Mouse (Mus musculus) heart, embryonic 14.5 days (tissue): ENCODE data around the gene Angptl3. TPM values are rescaled to one million over a fixed set of nuclear protein-coding genes. Genes with fewer than 3 reads are reported as not detected.

Experiments used
- ATAC-seq: fragments of 200-750 bp; cut with Nextera tagmentation; 2 replicates; pipeline ENCODE4 v1.8.0; 2017; ENCODE audit warnings: low read depth, moderate TSS enrichment; ENCODE audit not compliant: insufficient number of reproducible peaks, insufficient read depth, low FRiP score
- H3K27ac ChIP-seq, 2 experiments: fragments of 200-500 bp in 1 of 2; fragments of 300-500 bp in 1 of 2; sonication (generic) in 1 of 2; replicated peaks in 1 of 2; 2 replicates each; pipeline ENCODE4 v1.5.1; 2012 to 2014; ENCODE audit warnings: low read depth in 2 of 2, low read length in 2 of 2, control low read depth in 1 of 2, mild to moderate bottlenecking in 1 of 2, mixed read lengths in 1 of 2; ENCODE audit not compliant: control insufficient read depth in 1 of 2, insufficient read depth in 1 of 2
- H3K27me3 ChIP-seq: fragments of 300-500 bp; sonication (generic); 2 replicates; pipeline ENCODE4 v1.6.1; 2014; ENCODE audit warnings: mild to moderate bottlenecking, low read length, control low read depth; ENCODE audit not compliant: control insufficient read depth, insufficient read depth
- H3K36me3 ChIP-seq: fragments of 300-500 bp; sonication (generic); 2 replicates; pipeline ENCODE4 v1.6.1; 2014; ENCODE audit warnings: mild to moderate bottlenecking, control low read depth, low read length, mixed read lengths; ENCODE audit not compliant: control insufficient read depth, insufficient read depth
- H3K4me1 ChIP-seq, 2 experiments: fragments of 200-500 bp in 1 of 2; fragments of 300-500 bp in 1 of 2; sonication (generic) in 1 of 2; 2 replicates each; pipeline ENCODE4 v1.6.1; 2012 to 2014; ENCODE audit warnings: low read length in 2 of 2, control low read depth in 1 of 2, mixed read lengths in 1 of 2; ENCODE audit not compliant: control insufficient read depth in 2 of 2, insufficient read depth in 2 of 2
- H3K4me2 ChIP-seq: fragments of 300-500 bp; sonication (generic); 2 replicates; pipeline ENCODE4 v1.6.1; 2014; ENCODE audit warnings: mild to moderate bottlenecking, low read length
- H3K4me3 ChIP-seq, 2 experiments: fragments of 200-500 bp in 1 of 2; fragments of 300-500 bp in 1 of 2; sonication (generic) in 1 of 2; 2 replicates each; pipeline ENCODE4 v1.5.1; 2012 to 2014; ENCODE audit warnings: low read length in 2 of 2, mild to moderate bottlenecking in 2 of 2, control low read depth in 1 of 2, low read depth in 1 of 2, moderate library complexity in 1 of 2; ENCODE audit not compliant: control insufficient read depth in 1 of 2, insufficient read depth in 1 of 2
- H3K9ac ChIP-seq: fragments of 300-500 bp; sonication (generic); 2 replicates; pipeline ENCODE4 v1.6.1; 2014; ENCODE audit warnings: mild to moderate bottlenecking, low read length
- H3K9me3 ChIP-seq: fragments of 300-500 bp; sonication (generic); 2 replicates; pipeline ENCODE4 v1.6.1; 2016; ENCODE audit warnings: low read length, control low read depth; ENCODE audit not compliant: control insufficient read depth
- WGBS: fragments of 180-500 bp; shearing (Covaris S2); extraction: QIAGEN DNeasy Blood & Tissue Kit; methylation state at CpG from one replicate; pipeline ENCODE4 v1.1.7; 2014; 5-methylcytosine and 5-hydroxymethylcytosine counted together
- polyA plus RNA-seq: library from polyadenylated mRNA; unstranded; fragments of >200 nt; fragmentation: Nextera tagmentation; extraction: Ambion mirVana; gene quantifications from 2 replicates; pipeline ENCODE4 v1.2.1, GENCODE M21; 2014

Angptl3 gene
- polyA plus RNA-seq, 1 experiment from 2014 or later = 0.63 TPM

DNA sequence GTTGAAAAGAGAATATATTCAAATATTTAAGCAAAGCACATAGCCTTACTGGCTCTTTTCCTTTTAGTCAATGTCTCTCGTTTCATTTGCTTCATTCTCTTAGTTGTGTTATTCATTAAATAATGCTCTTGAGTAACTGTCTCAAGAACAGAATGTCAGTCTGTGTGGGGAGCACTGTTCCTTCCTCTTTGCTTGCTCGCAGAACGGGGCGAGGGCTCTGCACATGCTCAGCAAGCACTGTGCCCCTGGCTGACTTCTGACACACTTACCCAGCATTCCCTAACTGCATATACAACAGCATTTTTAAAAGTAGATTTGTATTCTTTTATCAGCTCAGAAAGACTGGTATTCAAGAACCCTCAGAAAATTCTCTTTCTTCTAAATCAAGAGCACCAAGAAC lies 2.2 kb downstream of the Angptl3 start:
- H3K27ac ChIP-seq = no peak overlapping the region
- H3K9me3 ChIP-seq = no peaks in the 10 kb centered on the region
- H3K9ac ChIP-seq = no peak overlapping the region
- no peaks in the 10 kb centered on the region for H3K4me1 ChIP-seq
- H3K4me2 ChIP-seq = no peak overlapping the region
- no peak for ATAC-seq
- no peak overlapping the region for H3K4me3 ChIP-seq
- no peaks in the 10 kb centered on the region for H3K36me3 ChIP-seq
- no peaks in the 10 kb centered on the region for H3K27me3 ChIP-seq
- WGBS = 65% methylated on average over 4 of the region's 4 CpGs

DNA sequence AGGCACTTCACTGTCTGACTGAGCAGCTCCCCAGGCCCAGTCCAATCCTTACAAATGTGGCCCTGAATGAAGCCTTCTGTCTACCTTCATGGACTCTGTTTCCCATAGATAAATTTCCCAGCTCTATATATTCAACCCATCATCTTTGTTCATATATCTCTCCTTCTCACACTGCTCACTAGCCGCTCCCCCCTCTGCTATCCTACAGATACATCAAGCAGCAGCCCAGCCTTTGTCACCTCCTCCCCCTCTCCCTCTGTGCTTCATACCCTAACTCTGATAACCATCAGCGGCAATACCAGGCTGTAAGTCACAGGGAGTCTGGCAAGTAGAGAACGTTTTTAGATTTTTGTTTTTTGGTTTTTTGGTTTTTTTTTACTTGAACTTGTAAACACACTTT lies 14.1 kb downstream of the Angptl3 start:
- Histone ChIP-seq H3K4me1 (peaks cover 3 to 4% of the 10 kb centered on the region in 2 experiments; a peak in 1 of 4 replicates), H3K4me2 (no peak overlapping the region), H3K36me3 (peaks cover 22% of the 10 kb centered on the region), H3K9me3 (no peaks in the 10 kb centered on the region), H3K9ac (no peak overlapping the region; the same call in 1 of the 2 replicates), H3K27me3 (no peaks in the 10 kb centered on the region), H3K27ac (no peak overlapping the region), H3K4me3 (no peak overlapping the region)
- no peak for ATAC-seq
- WGBS = 41% methylated on average over 3 of the region's 3 CpGs

DNA sequence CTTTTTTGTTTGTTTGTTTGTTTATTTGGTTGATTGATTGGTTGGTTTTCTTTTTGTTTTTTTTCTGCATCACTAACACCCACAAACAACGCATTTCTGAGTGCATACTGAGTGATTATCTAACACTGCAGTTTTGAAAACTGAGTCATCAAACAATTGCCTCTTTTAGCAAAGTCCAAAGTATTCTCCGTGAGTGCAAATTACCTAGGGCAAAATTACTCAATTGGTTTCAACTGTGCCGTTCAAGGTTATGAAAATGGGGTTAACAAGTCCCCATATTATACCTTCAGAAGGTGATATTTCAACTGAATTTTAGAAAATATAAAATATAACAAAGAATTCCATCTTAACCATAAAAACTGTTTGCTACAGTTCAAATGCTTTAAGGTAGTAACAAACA lies 15.7 kb downstream of the Angptl3 start:
- H3K4me3 ChIP-seq = no peak overlapping the region

DNA sequence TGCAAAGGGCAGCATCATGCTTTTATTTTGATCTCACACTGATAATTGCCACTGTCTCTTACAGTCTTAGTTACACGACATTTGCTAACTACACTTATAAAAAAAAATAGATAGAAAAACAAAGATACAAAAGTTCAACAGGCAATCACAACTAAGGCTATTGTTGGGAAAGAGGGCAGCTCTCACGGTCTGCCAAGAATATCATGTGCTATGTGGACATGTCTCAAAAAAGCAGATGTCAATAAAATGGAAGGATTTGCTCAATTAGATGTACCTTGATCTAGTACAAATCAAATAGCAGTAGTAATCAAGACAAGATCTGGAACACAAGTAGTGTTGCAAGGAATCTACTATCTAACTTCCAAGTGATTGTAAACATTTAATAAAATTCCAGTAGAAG lies 17.8 kb downstream of the Angptl3 start:
- no peak for ATAC-seq
- Histone ChIP-seq H3K9me3 (no peaks in the 10 kb centered on the region), H3K4me2 (no peak overlapping the region), H3K4me1 (peaks cover 3 to 4% of the 10 kb centered on the region in 2 experiments; a peak in 1 of 4 replicates), H3K27ac (no peak overlapping the region), H3K4me3 (no peak overlapping the region), H3K36me3 (peaks cover 32% of the 10 kb centered on the region), H3K9ac (no peak overlapping the region), H3K27me3 (no peaks in the 10 kb centered on the region)
- 70% methylated on average over 2 of the region's 2 CpGs for WGBS

More for the DNA sequence above, 15.7 kb downstream of the Angptl3 start:
- H3K4me1 ChIP-seq = peaks cover 3 to 4% of the 10 kb centered on the region in 2 experiments; a peak in 1 of 4 replicates
- ATAC-seq = no peak
- peaks cover 32% of the 10 kb centered on the region for H3K36me3 ChIP-seq
- H3K27ac ChIP-seq = no peak overlapping the region
- no peaks in the 10 kb centered on the region for H3K9me3 ChIP-seq
- H3K9ac ChIP-seq = no peak overlapping the region
- WGBS = 76% methylated on average over 3 of the region's 3 CpGs
- no peaks in the 10 kb centered on the region for H3K27me3 ChIP-seq
- no peak overlapping the region for H3K4me2 ChIP-seq

DNA sequence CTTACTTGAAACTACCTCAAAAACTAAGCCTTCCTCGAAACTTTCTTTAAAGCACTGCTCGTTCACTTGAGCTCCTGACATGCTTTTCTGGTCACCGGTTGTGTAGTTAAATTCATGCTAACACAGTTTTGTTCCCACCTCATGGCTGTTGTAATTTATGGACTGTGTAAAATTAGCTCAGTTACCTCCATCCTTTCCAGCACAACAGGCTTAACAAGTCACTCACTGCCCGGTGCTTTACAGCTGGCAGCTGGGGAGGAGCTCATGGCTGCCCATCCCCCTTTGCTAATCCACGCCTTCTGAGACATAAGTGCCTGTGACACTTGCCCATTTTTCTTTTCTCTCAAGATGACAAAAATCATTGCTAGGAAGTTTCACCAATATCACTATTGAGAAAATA lies 33.8 kb downstream of the Angptl3 start:
- no peak for ATAC-seq
- no peak overlapping the region for H3K4me3 ChIP-seq
- H3K4me1 ChIP-seq = no peaks in the 10 kb centered on the region
- no peak overlapping the region for H3K27ac ChIP-seq
- H3K9ac ChIP-seq = no peak overlapping the region
- H3K9me3 ChIP-seq = no peaks in the 10 kb centered on the region
- 62% methylated on average over 5 of the region's 5 CpGs for WGBS
- no peak overlapping the region for H3K4me2 ChIP-seq
- H3K27me3 ChIP-seq = no peaks in the 10 kb centered on the region
- H3K36me3 ChIP-seq = peaks cover 45% of the 10 kb centered on the region

DNA sequence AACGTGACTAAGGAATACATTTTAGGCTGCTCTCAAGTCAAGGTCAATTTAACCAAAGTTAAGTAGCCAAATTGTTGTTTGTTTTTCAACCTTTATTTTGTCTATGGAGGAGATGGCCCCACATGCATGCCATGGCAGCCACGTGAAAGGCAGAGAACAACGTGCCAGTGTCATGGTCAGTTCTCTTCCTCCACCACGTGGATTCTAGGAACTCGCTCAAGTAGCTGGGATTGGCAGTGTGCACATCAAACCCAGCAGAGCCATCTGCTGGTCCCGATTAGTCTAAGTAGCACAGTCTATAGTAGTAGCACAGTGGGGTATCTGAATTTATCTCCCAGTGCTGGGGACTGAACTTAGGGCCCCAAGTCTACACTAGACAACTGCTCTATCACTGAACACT lies 38.1 kb downstream of the Angptl3 start:
- Histone ChIP-seq H3K4me2 (no peak overlapping the region), H3K9me3 (no peaks in the 10 kb centered on the region), H3K27ac (no peak overlapping the region), H3K9ac (no peak overlapping the region), H3K27me3 (no peaks in the 10 kb centered on the region), H3K4me1 (no peaks in the 10 kb centered on the region), H3K36me3 (peaks cover 53% of the 10 kb centered on the region), H3K4me3 (no peak overlapping the region)
- 81% methylated on average over 6 of the region's 6 CpGs for WGBS
- no peak for ATAC-seq

DNA sequence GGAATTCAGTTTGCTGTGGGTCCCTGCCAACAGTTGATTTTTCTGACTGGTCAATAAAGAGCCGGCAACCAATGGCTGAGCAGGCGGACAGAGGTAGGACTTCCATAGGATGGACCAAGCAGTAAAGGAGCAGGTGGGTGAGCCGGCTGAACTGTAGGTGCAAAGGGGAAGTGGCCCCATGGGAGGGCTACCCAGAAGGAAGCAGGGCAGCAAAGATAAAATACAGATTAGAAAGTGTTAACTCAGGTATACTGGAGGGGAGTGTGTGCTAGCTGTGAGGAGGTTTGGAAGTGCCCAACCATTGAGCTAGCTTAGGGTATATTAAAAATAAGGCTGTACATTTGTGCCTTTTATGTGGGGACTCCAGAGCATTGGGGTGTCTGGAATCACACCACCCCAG lies 47.3 kb downstream of the Angptl3 start:
- H3K4me2 ChIP-seq = no peak overlapping the region
- H3K27ac ChIP-seq = no peak overlapping the region
- H3K9ac ChIP-seq = no peak overlapping the region
- H3K4me1 ChIP-seq = no peaks in the 10 kb centered on the region
- H3K36me3 ChIP-seq = peaks cover 51% of the 10 kb centered on the region
- no peaks in the 10 kb centered on the region for H3K9me3 ChIP-seq
- WGBS = 83% methylated on average over 3 of the region's 3 CpGs
- no peak for ATAC-seq
- H3K27me3 ChIP-seq = no peaks in the 10 kb centered on the region
- no peak overlapping the region for H3K4me3 ChIP-seq

DNA sequence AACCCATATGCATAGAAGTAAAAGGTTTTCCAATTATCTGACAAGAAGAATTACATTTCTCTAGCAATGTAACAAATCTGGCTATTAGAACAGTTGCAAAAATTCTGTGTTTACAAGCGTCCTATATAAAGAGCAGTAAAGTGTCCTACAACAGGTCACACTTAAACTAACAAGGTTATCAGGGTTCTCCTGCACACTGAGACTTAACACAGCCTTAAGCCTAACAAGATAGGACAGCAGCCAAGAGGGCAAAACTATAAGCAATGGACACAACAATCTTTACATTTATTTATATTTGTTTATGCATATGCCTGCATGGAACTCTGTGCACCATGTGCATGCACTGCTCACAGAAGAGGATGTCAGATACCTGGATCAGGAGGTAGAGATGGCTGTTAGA lies 50.4 kb downstream of the Angptl3 start:
- Histone ChIP-seq H3K27ac (no peak overlapping the region), H3K9me3 (no peaks in the 10 kb centered on the region), H3K4me2 (no peak overlapping the region), H3K4me1 (no peaks in the 10 kb centered on the region), H3K27me3 (no peaks in the 10 kb centered on the region), H3K4me3 (no peak overlapping the region), H3K9ac (no peak overlapping the region), H3K36me3 (peaks cover 39% of the 10 kb centered on the region)
- no peak for ATAC-seq
- 57% methylated on average over 1 of the region's 1 CpGs for WGBS
